Mouse (Mus musculus): ENCODE measurements around the gene Ifna15.
"Not testable (repeated sequence)": the region's sequence is repeated elsewhere in the genome, so short reads cannot be mapped to it uniquely, and the experiment has no call there.

Ifna15 gene

DNA sequence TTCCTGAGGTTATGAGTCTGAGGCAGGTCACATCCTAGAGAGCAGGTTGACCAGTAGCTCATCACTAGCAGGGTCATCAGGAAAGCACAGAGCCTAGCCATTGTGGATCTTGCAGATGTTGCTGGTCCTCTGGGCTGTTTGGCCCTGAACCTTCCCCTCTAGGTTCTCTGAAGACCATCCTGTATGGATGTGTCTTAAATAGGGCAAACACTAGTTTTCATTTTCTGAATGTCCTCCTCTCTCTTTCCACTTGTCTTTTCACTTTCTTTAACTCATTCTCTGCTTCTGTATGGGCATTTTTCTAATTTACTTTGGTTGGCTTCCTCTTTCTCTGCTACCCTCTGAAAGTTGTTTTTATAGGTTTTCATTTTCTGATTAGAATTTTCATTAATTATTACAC, at the start of gene Ifna15:
TSS of gene Ifna15 (minus strand) at position 101 of the 400 bp plus-strand sequence.
- DNase-seq (ENCODE audit: low spot score in 2 of 2) = not testable (repeated sequence)

- no peak for DNase-seq (ENCODE audit: low spot score in 2 of 2)
Measured at GRCm38 (mm10) chr4:88603276-88603675, 45.2 kb upstream of the Ifna15 start, which contains the start of gene Ifna12. Gene Ifna12, minus strand, starts transcription at chr4:88603376.

DNA sequence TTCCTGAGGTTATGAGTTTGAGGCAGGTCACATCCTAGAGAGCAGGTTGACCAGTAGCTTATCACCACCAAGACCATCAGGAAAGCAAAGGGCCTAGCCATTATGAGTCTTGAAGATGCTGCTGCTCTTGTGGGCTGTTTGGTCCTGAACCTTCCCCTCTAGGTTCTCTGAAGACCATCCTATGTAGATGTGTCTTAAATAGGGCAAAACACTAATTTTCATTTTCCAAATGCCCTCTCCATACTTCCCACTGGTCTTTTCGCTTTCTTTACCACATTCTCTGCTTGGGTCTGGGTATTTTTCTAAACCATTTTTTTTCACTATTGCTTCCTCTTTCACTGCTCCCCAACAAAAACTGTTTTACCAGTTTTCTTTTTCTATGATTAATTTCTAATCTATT, 34.2 kb upstream of the Ifna15 start, which contains the start of gene Ifna9:
TSS of gene Ifna9 (minus strand) at position 101 of the 400 bp plus-strand sequence.
- DNase-seq (ENCODE audit: low spot score in 2 of 2) = no peak

- DNase-seq (ENCODE audit: low spot score in 2 of 2) = no peak
Measured at GRCm38 (mm10) chr4:88571698-88572097, 13.7 kb upstream of the Ifna15 start, which contains the start of gene Ifna14. Gene Ifna14, minus strand, starts transcription at chr4:88571798.

DNA sequence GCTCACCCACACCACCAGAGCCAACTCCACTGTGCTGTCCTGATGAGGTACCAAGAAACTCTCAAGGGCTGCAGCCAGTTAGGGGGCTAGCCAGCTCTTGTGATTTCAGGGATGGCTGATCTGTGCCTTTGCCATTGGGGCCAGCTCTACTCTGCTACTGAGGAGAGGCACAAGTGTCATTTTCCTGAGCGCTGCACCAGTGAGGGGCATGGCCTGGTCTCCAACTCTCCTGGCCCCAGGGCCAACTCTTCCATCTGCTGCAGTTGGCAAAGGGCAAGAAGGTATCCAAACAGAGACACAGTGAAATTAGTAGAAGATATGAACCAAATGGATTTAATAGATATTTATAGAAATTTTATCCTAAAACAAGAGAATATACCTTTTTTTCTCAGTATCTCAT, 3.7 kb upstream of the Ifna15 start:
- no peak for DNase-seq (ENCODE audit: low spot score in 2 of 2)

- DNase-seq (ENCODE audit: low spot score in 2 of 2) = peak; percentile 62 to 74
Measured at GRCm38 (mm10) chr4:88550161-88550945, 7.7 kb downstream of the Ifna15 start.

DNA sequence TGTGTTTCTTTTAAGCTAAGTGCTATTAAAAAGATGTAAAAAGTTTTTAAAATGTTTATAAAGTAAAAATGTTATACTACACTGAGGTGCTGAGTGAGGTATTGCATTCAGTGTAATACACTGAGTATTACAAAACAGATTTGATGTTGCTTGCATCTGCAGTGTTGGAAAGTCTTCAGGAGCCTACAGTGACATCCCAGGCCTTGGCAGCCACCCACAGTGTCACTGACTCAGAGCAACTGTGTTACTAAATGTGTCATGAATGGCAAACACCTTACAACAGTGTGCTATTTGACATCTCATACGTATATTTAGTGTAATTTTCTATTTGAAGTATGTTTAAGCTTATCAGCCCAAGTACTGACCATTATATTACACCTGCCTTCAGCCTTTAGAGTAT, 10.1 kb downstream of the Ifna15 start:
- DNase-seq (ENCODE audit: low spot score in 2 of 2) = no peak

GRCm38 (mm10) chr4:88543649-88544234, 14.3 kb downstream of the Ifna15 start:
- DNase-seq (ENCODE audit: low spot score in 2 of 2) = peak in 1 of 2 experiments; percentile 20

DNA sequence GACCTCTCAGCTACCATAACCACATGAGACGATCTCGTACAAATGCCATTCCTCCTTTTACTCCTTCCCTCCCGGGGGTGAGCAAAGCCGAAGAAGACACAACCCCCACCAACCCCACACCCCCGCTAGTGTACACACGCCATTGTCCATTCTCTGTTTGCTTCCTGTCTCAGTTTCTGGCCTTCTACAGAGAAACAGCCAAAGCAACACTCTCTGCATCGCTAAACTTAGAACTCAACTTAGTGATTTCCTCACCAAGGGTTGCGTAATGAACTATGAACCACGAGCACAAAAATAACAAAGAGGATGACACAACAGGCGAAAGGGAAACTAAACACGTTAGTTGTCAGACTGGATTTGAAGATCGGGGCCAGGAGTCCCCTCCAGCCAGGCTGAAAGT, 20.7 kb downstream of the Ifna15 start:
- no peak for DNase-seq (ENCODE audit: low spot score in 2 of 2)

GRCm38 (mm10) chr4:88536640-88537039, 21.4 kb downstream of the Ifna15 start:
- DNase-seq (ENCODE audit: low spot score in 2 of 2) = no peak

GRCm38 (mm10) chr4:88535742-88536141, 22.3 kb downstream of the Ifna15 start:
- DNase-seq (ENCODE audit: low spot score in 2 of 2) = no peak

GRCm38 (mm10) chr4:88534903-88535302, 23.1 kb downstream of the Ifna15 start:
- no peak for DNase-seq (ENCODE audit: low spot score in 2 of 2)

GRCm38 (mm10) chr4:88533499-88533898, 24.5 kb downstream of the Ifna15 start:
- DNase-seq (ENCODE audit: low spot score in 2 of 2) = no peak

GRCm38 (mm10) chr4:88530892-88531291, 27.2 kb downstream of the Ifna15 start:
- DNase-seq (ENCODE audit: low spot score in 2 of 2) = no peak

- no peak for DNase-seq (ENCODE audit: low spot score in 2 of 2)
Measured at GRCm38 (mm10) chr4:88530271-88530670, 27.8 kb downstream of the Ifna15 start.

GRCm38 (mm10) chr4:88526379-88527049, 31.5 kb downstream of the Ifna15 start:
- no peak for DNase-seq (ENCODE audit: low spot score in 2 of 2)

DNA sequence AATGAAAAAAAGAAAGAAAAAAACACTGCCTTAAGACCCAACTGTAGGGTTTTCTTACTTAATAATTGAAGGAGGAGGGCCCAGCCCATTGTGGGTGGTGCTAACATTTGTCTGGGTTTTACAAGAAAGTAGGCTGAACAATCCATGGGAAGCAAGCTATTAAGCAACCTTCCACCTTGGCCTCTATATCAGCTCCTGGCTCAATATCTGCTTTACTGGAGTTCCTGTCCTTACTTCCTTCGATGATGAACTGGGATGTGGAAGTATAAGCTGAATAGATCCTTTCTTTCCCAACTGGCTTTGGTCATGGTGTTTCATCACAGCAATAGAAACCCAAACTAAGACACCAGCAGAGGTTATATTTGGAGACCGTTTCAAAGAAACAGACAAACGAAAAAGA, 32.7 kb downstream of the Ifna15 start:
- no peak for DNase-seq (ENCODE audit: low spot score in 2 of 2)

DNA sequence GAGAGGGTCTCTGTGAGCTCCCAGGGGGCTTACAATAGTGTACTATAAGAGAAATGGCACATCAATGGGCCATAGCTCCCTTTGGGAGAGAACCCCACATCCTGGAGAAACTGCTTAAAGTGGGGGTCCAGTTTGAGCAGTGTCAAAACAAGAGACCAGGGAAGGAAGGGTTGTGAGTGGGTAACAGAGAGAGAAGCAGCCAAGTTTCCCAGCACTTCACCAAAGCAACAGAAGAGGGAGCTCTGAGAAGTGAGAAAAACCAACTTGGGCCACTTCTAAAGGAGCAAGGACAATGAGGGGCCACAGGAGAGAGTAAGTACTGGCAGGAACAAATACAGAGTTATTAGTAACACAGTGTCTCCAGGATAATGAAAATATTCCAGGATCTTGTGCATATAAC, 34.8 kb downstream of the Ifna15 start:
- no peak for DNase-seq (ENCODE audit: low spot score in 2 of 2)

GRCm38 (mm10) chr4:88522674-88523073, 35.4 kb downstream of the Ifna15 start, which contains the start of gene Ifnb1:
Gene Ifnb1, minus strand, starts transcription at chr4:88522774.
- no peak for DNase-seq (ENCODE audit: low spot score in 2 of 2)

GRCm38 (mm10) chr4:88517957-88518356, 40.1 kb downstream of the Ifna15 start:
- no peak for DNase-seq (ENCODE audit: low spot score in 2 of 2)

GRCm38 (mm10) chr4:88515711-88516211, 42.3 kb downstream of the Ifna15 start:
- peak in 1 of 2 experiments; percentile 17 for DNase-seq (ENCODE audit: low spot score in 2 of 2)

DNA sequence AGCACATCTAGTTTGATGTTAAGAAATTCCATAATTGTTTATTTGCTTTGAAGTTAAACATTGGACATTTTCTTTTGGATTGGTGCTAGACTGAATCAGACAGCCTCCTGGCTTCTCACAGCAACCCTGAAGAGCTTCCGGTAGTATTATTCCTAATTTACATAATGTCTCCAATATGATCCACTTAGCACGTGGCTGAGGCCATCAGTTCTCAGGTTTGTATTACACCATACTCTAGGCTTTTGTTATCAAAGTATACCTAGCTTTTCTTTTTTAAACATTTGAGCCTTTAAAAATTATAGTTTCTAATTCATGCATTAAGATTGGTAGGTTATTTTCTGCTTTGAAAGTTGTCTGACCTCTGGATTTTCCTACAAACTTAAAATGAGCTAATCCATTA, 42.8 kb downstream of the Ifna15 start:
- DNase-seq (ENCODE audit: low spot score in 2 of 2) = no peak

All from right cerebral cortex, adult 2 months (tissue).